In genomic region chr6:108647094-108647493, GRCm38 (mm10) we compare ENCODE assay signal across 22 mouse cellular contexts.
"Had no signal": no experiment of that assay in that cellular context is flagged by ENCODE, and none has a peak within 500 bp of the region (broad histone marks: within the 10 kb centered on the region; RNA-seq: fewer than 3 reads in every experiment).

No protein-coding gene starts in this region.

- H3K4me3 ChIP-seq: layer of hippocampus, adult 2 months; left cerebral cortex, adult 2 months; liver, embryonic 15.5 days; lung, embryonic 15.5 days; megakaryocyte, embryonic 14.5 days; midbrain, embryonic 10.5 days; neural tube, embryonic 12.5 days had no signal

- H3K4me1 ChIP-seq: lung, embryonic 15.5 days; megakaryocyte, embryonic 14.5 days; midbrain, embryonic 10.5 days; neural tube, embryonic 12.5 days had no signal

- H3K27me3 ChIP-seq: liver, embryonic 15.5 days; lung, embryonic 15.5 days; megakaryocyte, embryonic 14.5 days; neural tube, embryonic 12.5 days had no signal

- ATAC-seq: inflammation-experienced regulatory T-cells, adult 6 months had no signal

- H3K9me3 ChIP-seq: liver, embryonic 15.5 days; lung, embryonic 15.5 days; megakaryocyte, embryonic 14.5 days; midbrain, embryonic 10.5 days; neural tube, embryonic 12.5 days had no signal

- H3K27ac ChIP-seq: layer of hippocampus, adult 2 months; left cerebral cortex, adult 2 months; liver, embryonic 15.5 days; lung, embryonic 15.5 days; midbrain, embryonic 10.5 days; neural tube, embryonic 12.5 days had no signal

- H3K4me2 ChIP-seq: liver, embryonic 11.5 days; liver, embryonic 15.5 days; lung, embryonic 15.5 days; neural tube, embryonic 12.5 days had no signal

- DNase-seq: kidney, adult 18-20 months; kidney, adult 9 months; kidney, postnatal 14 days; kidney, postnatal 4 days; layer of hippocampus, postnatal 36 days; lung, adult 18-20 months; lung, postnatal 10 days; lung, postnatal 36 days; midbrain, embryonic 14.5 days; retina, postnatal 1 day; right cerebral cortex, postnatal 25 days; thymus, adult 18-20 months; thymus, postnatal 4 days had no signal

- H3K36me3 ChIP-seq: liver, embryonic 15.5 days; lung, embryonic 15.5 days; midbrain, embryonic 10.5 days; neural tube, embryonic 12.5 days had no signal

- H3K9ac ChIP-seq: liver, embryonic 15.5 days; lung, embryonic 15.5 days; neural tube, embryonic 12.5 days had no signal
